Mouse (Mus musculus): ENCODE measurements at regions not wholly inside any gene's neighbourhood (a gene's known extent, or its start where the extent isn't known, plus 50 kb on each side); places are given as distances from the start of the nearest gene placed in this dataset.

- no peak for TF ChIP-seq MAX (IDR thresholded peaks at IDR 0.05; ENCODE audit: low read length)
- no peak for TF ChIP-seq JUND (IDR thresholded peaks at IDR 0.05; ENCODE audit: low read depth, low read length)
- no peak for TF ChIP-seq NELFE (IDR thresholded peaks at IDR 0.05; ENCODE audit: low read depth, low read length)
- TF ChIP-seq POLR2A (IDR thresholded peaks at IDR 0.05; ENCODE audit: control insufficient read depth in 1 of 2, insufficient read depth in 1 of 2, low read depth in 1 of 2, low read length in 2 of 2, poor library complexity in 1 of 2), result no peak
- TF ChIP-seq E2F4 (IDR thresholded peaks at IDR 0.05; ENCODE audit: borderline replicate concordance, low read depth, low read length), result no peak
- Histone ChIP-seq H3K4me3 (ENCODE audit: control insufficient read depth in 1 of 2, insufficient read depth in 1 of 2, low read depth in 2 of 2, low read length in 2 of 2) (no peak overlapping the region), H3K36me3 (ENCODE audit: control insufficient read depth in 1 of 2, insufficient read depth in 2 of 2, low read length in 2 of 2) (no peaks in the 10 kb centered on the region), H3K4me1 (ENCODE audit: control insufficient read depth in 1 of 2, insufficient read depth in 2 of 2, low read length in 2 of 2) (no peaks in the 10 kb centered on the region), H3K79me2 (ENCODE audit: control insufficient read depth, insufficient read depth, low read length, poor library complexity) (no peaks in the 10 kb centered on the region), H3K27ac (ENCODE audit: control insufficient read depth, low read depth, low read length) (no peak overlapping the region), H3K9me3 (replicated peaks; ENCODE audit: insufficient read depth, low read length) (no peaks in the 10 kb centered on the region), H3K9ac (ENCODE audit: control insufficient read depth, low read depth, low read length, poor library complexity, severe bottlenecking) (no peak overlapping the region), H3K27me3 (ENCODE audit: control insufficient read depth in 1 of 2, insufficient read depth in 2 of 2, low read length in 2 of 2) (no peaks in the 10 kb centered on the region)
- DNase-seq (ENCODE audit: low read depth, low spot score), result no peak
Measured at GRCm38 (mm10) chr13:48336602-48337001, 75.6 kb downstream of the Id4 start.

GRCm38 (mm10) chr13:48338561-48338960 is 77.5 kb downstream of the Id4 start:
- Histone ChIP-seq H3K36me3 (ENCODE audit: control insufficient read depth in 1 of 2, insufficient read depth in 2 of 2, low read length in 2 of 2) (no peaks in the 10 kb centered on the region), H3K27me3 (ENCODE audit: control insufficient read depth in 1 of 2, insufficient read depth in 2 of 2, low read length in 2 of 2) (no peaks in the 10 kb centered on the region), H3K4me3 (ENCODE audit: control insufficient read depth in 1 of 2, insufficient read depth in 1 of 2, low read depth in 2 of 2, low read length in 2 of 2) (no peak overlapping the region), H3K27ac (ENCODE audit: control insufficient read depth, low read depth, low read length) (no peak overlapping the region), H3K9ac (ENCODE audit: control insufficient read depth, low read depth, low read length, poor library complexity, severe bottlenecking) (no peak overlapping the region), H3K9me3 (replicated peaks; ENCODE audit: insufficient read depth, low read length) (no peaks in the 10 kb centered on the region), H3K4me1 (ENCODE audit: control insufficient read depth in 1 of 2, insufficient read depth in 2 of 2, low read length in 2 of 2) (no peaks in the 10 kb centered on the region), H3K79me2 (ENCODE audit: control insufficient read depth, insufficient read depth, low read length, poor library complexity) (no peaks in the 10 kb centered on the region)
- TF ChIP-seq HCFC1 (IDR thresholded peaks at IDR 0.05; ENCODE audit: low read depth, low read length) (no peak), MAFK (IDR thresholded peaks at IDR 0.05; ENCODE audit: borderline replicate concordance, low read depth, low read length) (no peak), NELFE (IDR thresholded peaks at IDR 0.05; ENCODE audit: low read depth, low read length) (no peak), MAX (IDR thresholded peaks at IDR 0.05; ENCODE audit: low read length) (no peak), MYB (IDR thresholded peaks at IDR 0.05; ENCODE audit: low read depth, low read length) (no peak), KAT2A (conservative IDR thresholded peaks at IDR 0.05; ENCODE audit: low read depth, low read length) (no peak), POLR2A (IDR thresholded peaks at IDR 0.05; ENCODE audit: control insufficient read depth in 1 of 2, insufficient read depth in 1 of 2, low read depth in 1 of 2, low read length in 2 of 2, poor library complexity in 1 of 2) (no peak), TBP (IDR thresholded peaks at IDR 0.05; ENCODE audit: low read depth, low read length) (no peak), JUND (IDR thresholded peaks at IDR 0.05; ENCODE audit: low read depth, low read length) (no peak), ZC3H11A (IDR thresholded peaks at IDR 0.05; ENCODE audit: low read depth, low read length) (no peak), MAZ (IDR thresholded peaks at IDR 0.05; ENCODE audit: low read depth, low read length) (no peak), MYC (IDR thresholded peaks at IDR 0.05; ENCODE audit: low read depth, low read length) (no peak), TAL1 (IDR thresholded peaks at IDR 0.05; ENCODE audit: low read length) (no peak), GABPA (IDR thresholded peaks at IDR 0.05; ENCODE audit: low read depth, low read length) (no peak), ZKSCAN1 (IDR thresholded peaks at IDR 0.05; ENCODE audit: low read depth, low read length) (no peak), TCF12 (IDR thresholded peaks at IDR 0.05; ENCODE audit: low read depth, low read length) (no peak), E2F4 (IDR thresholded peaks at IDR 0.05; ENCODE audit: borderline replicate concordance, low read depth, low read length) (no peak), USF1 (IDR thresholded peaks at IDR 0.05; ENCODE audit: low read depth, low read length) (no peak)
- no peak for DNase-seq (ENCODE audit: low read depth, low spot score)

All from MEL (cell line).